Mouse (Mus musculus) MN1 (cell line): ENCODE results near the gene Nlrp9a.
"Not testable (repeated sequence)": the region's sequence is repeated elsewhere in the genome, so short reads cannot be mapped to it uniquely, and the experiment has no call there.

Experiments used
- DNase-seq: peaks from one replicate; pipeline ENCODE4 v3.0.0-alpha.2; 2016; ENCODE audit warnings: low spot score

The Nlrp9a gene

DNA sequence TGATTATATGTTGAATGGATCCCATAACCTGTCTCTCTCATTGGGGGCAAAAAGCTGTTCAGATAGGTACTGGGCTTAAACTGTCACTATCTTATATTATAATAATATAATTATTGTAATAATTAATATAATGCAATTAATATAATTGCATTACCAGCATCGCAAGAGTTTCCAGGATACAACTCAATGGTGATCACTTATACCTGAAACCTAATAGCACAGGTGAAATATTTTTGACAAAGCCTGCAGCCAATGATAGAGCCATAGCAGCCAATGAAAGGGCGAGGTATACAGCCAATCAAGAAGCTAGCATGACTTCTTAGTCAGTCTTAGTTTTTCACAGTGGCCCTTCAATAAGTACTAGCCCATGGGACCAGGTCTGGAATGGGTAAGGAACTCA is at the start of gene Nlrp9a:
Nlrp9a (plus strand) TSS at position 301 of the 400 bp plus-strand sequence.
- DNase-seq, result not testable (repeated sequence)

DNA sequence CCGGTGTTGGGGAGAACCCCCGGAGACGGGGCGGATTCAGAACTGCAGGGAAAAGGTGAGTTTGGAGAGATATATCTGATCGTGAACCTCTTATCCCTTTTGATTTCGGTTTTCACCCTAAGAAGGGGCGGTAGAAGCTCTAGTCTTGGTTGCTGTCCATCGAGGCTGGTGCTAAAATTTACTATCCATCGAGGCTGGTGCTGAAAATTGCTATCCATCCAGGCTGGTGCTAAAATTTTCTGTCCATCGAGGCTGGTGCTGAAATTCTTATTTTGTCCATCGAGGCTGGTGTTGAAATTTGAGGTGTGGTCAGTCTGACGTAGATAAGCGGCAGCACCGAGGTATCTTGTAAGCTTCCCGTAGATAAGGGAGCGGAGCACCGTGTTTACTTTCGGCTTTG is 45.3 kb upstream of the Nlrp9a start:
- not testable (repeated sequence) for DNase-seq

DNA sequence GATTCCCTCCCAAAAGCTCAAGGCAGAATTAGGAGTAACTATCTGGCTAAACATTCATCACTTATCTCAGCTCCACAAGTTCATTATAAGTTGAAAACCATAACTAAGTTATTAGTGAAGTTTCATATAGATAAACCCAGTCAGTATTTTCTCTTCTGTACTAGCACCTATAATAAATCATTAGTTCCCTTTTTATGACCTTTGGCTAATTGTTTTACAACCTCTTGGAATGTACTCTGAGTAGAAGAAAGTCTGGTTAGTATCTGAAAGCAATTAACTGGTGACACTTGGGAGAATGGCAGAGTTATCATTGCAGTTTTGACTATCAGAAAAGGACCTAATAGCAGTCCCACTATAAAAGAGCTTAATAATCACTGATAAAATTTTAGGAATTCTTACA is 54.3 kb downstream of the Nlrp9a start:
- no peak for DNase-seq

DNA sequence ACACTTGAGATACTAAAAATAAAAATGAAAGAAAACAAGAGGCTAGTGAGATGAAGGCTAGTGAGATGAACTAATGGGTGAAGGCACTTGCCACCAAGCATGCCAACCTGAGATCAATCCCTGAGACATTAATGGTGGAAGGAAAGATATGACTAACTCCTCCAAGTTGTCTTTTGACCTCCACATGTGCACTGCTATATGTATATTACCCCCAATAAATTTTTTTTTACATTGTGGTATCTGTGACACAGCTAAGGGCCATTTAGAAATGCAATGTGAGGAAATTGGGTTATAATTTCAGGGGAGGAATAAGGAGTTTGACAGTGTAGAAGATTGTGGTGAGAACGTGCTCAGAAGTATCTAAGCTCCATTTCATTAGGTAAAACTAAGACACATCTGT is 55.0 kb downstream of the Nlrp9a start:
- DNase-seq, result no peak

DNA sequence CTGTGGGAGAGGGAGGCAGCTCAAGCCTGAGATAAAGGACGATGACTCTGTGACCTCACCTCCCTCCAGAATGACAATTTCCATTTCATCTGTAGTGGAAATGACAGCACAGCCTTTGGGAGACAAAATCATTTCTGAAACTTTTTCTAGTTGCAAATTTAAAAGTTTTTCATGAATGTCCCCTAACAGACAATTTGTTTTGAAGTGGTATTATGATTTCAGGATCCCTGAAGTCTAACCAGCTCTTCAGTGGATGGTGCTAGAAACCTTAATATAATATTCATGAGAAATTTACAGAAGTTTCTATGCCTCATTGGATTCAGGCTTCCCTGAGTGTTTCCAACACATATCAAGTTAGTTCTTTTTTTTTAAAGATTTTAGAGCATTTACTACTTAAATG is 83.5 kb downstream of the Nlrp9a start, which contains the start of gene Vmn1r185:
Vmn1r185 (minus strand) TSS at position 101 of the 400 bp plus-strand sequence.
- not testable (repeated sequence) for DNase-seq
